Mouse (Mus musculus) heart, postnatal 14 days (tissue): ENCODE measurements at regions not wholly inside any gene's neighbourhood (a gene's known extent, or its start where the extent isn't known, plus 50 kb on each side); places are given as distances from the start of the nearest gene placed in this dataset.

ENCODE experiments used
- DNase-seq, 2 experiments: peaks; one replicate each; pipeline ENCODE4 v3.0.0; 2021 to 2022
- intact Hi-C: fragments of 180-260 bp; cut with DNase I; formaldehyde crosslinking; loops from one replicate; pipeline ENCODE4 v1.15.1; 2025

DNA sequence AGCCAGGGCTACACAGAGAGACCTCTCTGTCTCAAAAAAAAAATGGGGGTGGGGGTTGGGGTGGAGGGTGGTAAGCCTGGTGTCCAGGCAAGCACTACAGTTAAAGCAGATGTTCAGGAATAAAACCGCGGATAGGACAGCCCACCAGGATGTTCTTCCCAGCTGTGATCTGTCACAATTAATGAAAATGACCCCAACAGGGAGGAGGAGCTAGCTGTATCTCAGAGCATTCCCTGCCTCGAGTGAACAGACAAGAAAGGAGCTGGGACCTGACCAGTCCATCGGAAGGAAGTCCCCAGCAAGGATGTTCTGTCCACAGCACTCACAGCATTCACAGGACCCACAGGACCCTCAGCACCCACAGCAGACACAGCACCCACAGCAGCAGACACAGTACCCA lies 80.4 kb downstream of the Utp6 start:
- intact Hi-C loops = no loop called here
- no peak for DNase-seq

DNA sequence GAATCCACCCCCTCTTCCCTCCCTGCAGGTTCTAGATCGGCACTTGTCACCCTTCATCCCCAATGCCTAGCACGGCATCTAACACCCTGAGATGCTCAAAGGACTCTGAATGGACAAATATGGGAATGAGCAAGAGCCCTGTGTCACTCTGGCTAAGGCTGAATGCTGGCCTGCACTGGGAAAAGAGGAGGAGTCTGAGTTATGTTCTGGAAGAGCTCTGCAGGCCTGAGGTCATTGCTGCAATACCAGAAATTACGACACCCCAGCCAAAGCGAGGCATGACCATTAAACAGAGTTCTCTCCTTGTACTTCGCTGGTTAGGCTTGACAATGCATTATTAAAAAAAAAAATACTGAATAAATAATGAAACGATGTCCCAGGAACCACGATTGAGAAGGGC lies 84.1 kb downstream of the Utp6 start:
- peak; percentile 39 to 46 for DNase-seq
- intact Hi-C loops = no loop called here

DNA sequence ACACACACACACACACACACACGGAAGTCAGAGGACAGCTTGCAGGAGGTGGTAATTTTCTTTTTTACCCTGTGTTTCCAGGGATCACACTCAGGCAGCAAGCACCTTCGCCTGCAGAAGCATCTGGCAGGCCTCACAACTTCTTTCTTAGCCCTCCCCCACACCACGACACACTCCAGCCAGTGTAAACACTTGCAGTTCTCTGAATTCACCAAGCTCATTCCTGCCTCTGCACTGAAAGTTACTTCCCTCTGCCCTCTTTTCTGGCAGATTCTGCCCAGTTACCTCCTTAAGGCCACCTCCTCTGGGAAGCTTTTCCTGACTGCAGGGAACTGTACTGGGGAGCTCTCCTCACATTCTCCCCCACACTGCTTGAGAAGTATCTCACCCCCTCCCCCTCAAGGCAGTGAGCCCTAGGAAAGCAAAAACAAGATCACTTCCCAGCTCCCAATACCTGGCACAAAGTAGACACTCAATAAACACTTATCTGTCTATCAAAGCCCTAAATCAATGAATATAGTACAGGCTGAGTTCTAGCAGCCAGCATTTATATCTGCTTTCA lies 84.9 kb downstream of the Utp6 start:
- DNase-seq = peak in 1 of 2 experiments; percentile 27
- intact Hi-C loops = no loop called here

DNA sequence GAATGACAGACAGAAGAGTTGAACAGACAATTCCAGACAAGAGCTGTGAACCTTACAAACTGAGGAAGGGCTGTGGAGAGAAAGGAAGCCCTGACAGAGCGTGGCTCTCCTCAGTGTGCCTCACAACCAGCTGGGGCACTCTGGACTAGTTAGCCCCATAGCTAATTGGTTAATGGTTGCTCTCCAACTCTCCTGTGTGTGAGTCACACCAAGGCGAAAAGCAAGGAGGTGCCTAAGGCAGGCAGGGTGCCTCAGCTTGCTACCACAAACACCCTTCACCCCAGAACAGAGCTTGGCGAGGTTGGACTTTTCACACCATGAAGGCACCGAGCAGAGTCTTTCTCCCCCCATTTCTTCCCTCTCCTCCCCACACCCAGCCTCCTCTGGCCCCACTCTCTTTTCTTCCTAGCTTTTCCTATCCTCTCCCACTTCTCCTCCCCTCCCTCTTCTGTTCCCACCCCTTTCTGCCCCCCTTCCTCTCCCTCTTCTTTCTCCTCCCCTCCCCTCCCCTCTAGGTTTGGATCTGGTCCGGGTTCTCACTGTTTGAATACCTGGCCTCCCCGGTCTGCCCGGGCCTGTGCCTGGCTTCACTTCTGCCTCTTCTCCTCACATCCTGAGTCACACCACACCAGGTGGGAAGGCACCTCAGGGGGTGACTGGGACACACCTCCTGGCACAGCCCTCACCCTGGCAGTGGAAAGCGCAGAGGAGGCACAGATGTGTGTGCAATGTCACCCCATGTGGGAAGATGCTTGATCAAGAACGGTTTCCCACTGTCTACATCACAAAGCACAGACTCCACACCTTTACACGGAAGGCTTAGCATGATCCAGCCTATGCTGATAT lies 90.2 kb downstream of the Utp6 start:
- no peak for DNase-seq
- intact Hi-C loops = no loop called here

DNA sequence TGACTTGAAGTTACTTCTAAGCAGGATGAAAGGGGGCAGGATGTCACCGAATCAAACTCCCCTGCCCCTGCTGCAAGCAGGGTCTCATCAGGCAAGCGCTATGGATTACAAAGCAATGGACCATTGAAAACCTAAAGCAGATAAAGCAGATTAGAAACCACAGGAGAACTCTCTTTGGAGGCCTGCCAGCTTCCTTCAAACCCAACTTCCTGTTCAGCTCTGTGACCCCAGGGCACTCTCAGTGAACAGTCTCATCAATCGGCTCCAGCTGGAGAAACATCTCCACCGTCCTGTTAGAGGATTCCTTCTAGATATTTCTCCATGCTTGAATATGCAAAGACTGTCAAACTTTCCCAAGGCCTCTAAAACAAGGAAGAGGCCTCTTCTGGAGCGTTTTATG lies 92.0 kb downstream of the Utp6 start:
- intact Hi-C loops = no loop called here
- DNase-seq = peak; percentile 30 to 48

DNA sequence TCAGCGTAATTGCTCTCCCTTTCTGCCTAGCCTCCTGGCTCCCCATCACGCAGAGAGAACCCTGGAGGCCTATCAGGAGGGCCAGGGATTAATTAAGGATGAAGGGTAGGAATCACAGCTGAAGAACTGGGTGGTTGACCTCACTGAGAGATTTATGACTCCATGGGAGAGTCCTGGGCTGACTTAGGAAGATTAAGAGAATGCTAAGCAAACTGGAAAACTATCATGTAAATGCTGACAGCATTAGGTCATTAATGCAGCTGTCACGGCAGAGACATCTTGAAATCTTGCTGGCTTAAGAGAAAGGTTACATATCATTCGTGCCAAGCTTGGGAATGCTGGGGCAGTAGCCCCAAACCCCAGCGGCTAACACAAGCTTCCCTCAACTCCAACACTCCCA lies 93.2 kb downstream of the Utp6 start:
- no peak for DNase-seq
- intact Hi-C loops = no loop called here

DNA sequence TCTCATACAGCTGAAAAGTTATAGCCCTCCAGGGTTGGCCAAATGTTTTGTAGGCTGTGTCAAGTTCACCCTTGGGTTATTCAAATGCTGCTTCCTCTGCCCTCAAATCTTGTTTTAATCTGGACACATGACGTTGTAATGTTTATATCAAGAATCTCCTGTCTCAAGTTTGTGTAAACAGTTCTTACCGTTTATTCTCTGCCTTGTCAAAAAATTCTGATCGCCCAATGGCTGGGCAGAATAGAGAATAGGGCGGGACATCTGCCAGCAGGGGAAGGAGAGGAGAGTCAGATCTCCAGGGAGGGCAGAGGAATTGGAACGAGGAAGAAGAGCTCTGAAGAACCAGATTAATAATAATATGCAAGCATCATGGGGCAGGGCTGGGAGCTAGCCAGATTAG lies 97.4 kb downstream of the Utp6 start:
- no peak for DNase-seq
- intact Hi-C loops = no loop called here

DNA sequence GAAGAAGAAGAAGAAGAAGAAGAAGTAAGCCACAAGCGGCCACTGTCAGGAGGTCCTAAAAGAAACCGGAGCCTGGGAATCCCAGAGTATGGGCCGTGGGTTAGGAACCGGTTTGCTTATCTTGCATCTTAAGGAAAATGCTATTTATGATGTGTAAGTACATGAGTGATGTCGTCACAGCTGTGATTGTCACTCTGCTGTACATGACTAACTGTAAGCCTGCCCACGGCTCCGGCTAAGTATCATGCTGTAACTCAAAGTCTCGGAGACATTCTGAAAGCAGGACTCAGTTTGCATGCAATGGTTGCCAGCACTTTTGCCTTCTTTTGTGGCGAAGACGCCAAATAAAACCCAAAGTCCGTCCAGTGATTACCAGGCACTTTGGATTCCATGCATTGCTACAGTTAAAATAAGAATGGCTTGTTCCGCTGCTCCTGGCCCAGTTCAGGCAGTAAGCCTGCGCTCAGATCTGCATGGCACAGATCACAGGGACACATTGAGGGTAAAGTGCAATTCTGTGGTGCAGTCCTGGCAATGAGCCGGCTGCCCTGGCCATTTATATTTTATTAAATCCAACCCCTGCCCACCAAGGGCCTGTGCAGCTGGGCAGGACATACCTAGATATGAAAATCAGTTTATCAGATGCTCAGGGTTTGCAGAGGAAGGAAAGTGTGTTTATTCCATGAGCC lies 98.6 kb downstream of the Utp6 start:
- intact Hi-C loops = no loop called here
- no peak for DNase-seq

DNA sequence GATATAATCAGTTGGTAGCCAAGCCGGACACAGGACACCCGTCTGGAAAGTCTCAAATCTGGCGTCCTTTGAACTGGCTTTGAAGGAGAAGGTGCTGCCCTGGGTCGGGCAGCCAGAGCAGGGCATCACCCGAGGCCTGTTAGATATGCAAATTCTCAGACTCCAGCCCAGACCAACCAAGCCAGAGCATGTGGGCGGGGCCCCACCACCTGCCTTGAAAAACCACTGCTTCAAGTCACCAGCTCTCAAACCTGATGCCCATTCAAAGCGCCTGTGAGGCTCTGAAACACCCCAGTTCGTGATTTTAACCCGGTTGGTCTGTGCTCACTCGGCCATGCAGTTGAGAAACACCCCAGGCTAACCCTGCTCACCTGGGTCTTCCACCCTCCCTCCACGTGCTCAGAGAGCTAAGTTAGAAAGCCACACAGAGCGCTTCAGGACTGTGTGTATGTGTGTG lies 101.6 kb downstream of the Utp6 start:
- intact Hi-C loops = no loop called here
- no peak for DNase-seq

DNA sequence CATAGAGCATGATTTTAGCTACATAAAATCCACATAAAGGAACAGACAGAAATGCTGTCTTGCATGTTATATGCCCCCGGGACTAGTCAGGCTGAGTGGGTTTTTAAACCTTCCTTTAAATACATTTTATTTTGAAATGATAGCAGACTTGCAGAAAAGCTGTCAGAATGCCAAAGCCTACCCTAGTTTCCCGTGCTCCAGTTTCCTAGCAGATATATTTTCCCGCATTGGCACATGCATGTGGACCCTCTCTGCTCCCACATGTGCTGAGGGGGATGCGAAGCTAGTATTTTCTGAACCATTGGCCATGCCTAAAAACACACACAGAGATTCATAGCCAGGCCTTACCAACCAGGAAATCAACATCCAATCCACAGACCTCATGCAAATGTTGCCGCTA lies 105.8 kb downstream of the Utp6 start:
- no peak for DNase-seq
- intact Hi-C loops = no loop called here

DNA sequence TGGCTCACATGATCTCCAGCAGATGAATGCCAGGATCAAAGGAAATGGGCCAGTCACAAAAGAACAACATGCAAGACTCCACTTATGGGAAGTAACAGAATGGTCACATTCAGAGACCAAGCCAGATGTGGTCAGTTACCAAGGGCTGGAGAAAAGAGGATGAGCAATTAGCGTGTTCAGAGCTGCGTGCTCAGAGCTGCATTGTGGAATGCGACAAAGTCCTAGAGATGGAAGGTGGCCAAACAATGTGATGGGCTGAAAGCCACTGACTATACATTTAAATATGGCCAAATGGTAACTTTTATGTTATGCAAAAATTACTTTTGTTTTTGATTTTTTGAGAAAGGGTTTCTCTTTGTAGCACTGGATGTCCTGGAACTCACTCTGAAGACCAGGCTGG lies 112.6 kb downstream of the Utp6 start:
- DNase-seq = no peak
- intact Hi-C loops = no loop called here

DNA sequence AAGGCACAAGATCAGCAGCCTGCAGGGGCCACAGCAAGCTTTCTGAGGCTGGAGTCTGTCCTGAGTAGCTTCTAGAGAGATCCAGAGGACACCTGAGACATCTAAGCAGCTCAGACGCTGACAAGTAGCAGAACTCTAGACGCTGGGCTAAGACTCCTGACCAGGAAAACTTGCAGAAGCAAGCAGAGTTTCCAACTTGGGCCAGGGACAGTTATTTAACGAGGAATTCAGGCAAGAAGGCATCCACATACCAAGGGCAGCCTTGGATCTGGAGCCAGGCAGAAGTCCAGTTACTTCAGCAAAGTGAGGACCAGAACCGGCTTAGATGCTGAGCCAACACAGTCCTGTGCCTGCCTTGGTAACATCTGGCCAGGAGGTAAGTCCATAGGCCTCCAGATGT lies 117.8 kb downstream of the Utp6 start:
- DNase-seq = no peak
- intact Hi-C loops = no loop called here

DNA sequence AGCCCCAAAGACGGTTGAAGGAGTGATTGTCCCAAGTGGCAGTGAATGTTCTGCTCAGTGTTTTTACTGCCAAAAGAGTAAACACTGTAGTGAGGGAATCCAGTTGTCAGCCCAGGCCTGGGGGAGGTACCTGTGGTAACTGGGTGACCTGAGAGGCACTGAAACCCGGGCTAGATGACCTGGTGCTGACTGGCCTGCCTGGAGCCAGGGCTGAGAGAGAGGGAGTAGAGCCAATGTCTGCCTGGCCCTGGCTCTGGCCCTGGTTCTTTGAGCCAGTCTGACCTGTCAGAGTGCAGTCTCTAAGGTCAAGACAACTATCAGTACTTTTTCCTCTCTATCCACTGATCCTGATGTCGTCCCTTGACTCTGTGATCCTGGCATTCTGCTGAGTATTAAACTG lies 119.2 kb downstream of the Utp6 start:
- no peak for DNase-seq
- intact Hi-C loops = no loop called here

DNA sequence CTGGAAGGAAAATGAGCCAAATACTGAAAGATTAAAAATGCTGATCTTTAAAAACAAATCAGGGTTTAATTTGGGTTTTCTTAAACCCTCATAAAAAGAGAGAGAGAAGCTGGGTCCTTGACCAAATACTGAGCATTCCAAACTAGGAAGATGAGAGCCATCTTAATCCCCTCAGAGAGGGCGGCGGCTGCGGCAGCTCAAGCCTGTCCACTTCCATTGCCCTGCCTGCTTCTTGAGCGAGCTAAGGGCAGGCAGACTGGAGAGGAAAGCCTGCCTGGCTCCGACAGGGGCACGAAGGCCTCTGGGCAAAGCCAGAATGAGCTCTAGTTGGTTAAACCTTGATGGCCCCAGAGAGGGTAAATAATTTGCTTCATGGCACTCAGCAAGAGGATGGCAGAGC lies 122.2 kb downstream of the Utp6 start:
- DNase-seq = no peak
- intact Hi-C loops = no loop called here

DNA sequence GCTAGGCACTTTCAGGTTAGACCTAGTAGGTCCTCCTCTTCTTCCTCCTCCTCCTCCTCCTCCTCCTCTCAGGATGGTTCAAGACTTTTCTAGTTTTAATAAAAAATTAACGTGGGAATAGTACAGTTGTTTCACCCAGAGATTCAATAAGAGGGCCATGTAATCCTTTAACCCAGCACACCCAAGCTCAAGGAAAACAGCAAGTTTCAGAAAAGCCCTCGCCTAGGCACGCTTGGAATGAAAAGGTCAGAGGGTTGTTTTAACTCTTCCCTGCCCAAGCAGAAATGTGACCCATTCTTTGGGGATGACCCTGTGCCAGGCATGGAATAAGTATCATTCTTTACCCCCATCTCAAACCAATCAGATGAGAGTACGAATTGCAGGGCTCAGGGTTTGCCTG lies 124.1 kb downstream of the Utp6 start:
- intact Hi-C loops = no loop called here
- DNase-seq = no peak

DNA sequence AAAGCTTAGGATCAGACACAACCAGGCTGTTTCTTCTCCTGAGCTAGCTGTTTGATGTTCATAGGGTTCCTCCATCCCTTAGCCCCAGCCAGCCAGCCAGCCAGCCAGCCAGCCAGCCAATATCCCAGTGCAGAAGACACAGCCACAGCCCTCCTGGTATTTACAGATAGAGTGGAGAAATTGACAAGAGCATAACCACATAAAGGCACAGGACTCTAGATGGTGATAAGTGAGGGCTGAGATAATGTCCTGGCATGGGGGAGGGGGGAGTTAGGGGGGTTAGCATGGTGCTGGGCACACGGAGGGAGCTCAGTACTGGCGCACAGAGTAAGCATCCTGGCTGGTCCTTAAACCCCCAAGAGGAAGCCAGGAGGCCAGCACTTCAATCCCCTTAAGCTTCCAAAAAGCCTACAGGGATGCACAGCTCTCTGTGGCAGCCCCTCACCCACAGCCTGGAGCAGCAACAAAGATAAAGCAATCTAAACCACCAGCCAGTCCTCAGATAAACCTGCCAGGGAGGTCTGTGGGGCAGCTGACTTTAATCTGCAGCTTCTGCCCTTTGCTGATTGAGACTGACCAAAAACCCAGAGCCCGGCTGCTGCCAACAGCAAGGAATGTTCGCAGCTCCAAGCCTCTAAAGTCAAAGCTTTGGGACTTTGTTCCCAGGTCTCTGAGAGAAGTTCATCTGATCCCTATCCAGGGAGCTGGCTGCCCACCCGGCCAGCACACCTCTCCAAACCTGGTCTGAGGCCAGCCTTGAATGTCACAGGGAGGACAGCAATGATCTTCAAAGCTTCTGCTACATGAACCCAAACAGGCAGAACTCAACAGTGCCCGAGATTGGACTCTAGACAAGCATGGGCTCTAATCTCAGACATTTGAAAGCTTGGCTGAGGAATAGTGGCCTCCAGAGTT lies 124.9 kb downstream of the Utp6 start:
- peak in 1 of 2 experiments; percentile 37 for DNase-seq
- intact Hi-C loops = no loop called here

DNA sequence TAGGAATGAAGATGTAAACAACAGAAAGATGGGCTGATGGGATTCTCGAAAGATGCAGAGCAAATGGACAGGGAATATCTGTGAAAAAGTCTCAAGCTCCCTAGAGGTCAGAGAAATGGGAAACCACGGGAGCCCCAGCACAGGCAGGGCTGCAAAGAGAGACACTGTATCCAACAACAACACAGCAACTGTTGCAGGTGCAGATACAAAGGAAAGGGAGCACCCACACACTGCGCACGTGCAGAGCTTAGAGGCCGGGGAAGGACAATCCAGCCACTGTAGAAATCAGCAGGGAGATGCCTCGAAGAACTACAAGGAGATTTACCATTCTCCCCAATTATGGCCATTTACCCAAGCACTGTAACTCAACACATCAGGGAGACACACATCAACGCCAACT lies 126.3 kb downstream of the Utp6 start:
- intact Hi-C loops = no loop called here
- DNase-seq = no peak

DNA sequence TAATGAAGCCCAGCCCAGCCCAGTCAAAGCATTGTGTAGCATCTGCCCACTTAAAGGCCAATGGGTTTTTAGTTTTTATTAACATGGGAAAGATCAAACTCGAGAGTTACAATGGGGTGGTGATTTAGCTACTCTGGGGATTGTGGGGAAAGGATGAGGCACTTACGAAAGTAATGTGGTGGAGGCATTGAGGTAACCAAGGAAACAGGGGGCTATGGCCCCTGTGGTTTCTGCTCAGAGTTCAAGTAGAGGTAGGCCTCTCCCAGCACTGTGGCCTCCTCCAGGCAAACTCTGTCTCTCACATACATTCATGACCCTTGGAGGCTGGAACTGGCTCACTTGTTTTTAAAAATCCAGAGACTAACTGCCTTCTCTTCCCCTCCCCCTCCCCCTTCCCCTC lies 128.4 kb downstream of the Utp6 start:
- no peak for DNase-seq
- intact Hi-C loops = no loop called here

DNA sequence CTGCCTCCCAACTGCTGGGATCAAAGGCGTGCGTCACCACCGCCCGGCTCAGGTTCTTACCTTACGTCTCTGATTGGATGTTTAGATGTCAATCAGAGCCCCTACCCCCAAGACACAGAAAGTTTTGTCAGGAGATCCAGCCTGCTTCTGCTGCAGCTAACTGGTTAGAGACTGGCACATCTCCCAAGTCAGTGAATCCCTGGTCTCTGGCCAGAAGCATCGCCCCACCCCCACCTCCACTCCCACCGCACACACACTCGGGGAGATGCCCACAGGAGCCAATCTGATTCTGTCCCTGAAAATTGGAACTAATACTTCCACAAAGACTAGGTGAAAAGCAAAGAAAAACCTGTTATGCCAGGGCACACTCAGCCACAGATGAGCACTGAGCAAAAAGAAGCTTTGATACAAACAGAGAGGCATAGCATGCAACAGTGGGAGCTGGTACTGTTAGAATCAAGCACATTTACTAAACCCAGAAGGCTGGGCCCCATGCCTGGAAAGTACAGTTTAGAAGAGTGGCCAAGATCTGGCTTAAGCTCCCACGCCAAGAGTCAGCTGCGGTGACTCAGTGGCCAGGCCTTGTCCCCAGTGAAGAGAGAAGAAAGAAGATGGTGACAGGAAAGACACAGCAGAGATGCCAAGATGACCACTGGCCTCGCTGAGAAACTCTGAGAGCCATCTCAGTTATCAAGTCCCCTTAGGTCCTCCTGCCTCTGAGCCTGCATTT lies 130.4 kb downstream of the Utp6 start:
- DNase-seq = peak; percentile 40 to 60
- intact Hi-C loops = no loop called here

DNA sequence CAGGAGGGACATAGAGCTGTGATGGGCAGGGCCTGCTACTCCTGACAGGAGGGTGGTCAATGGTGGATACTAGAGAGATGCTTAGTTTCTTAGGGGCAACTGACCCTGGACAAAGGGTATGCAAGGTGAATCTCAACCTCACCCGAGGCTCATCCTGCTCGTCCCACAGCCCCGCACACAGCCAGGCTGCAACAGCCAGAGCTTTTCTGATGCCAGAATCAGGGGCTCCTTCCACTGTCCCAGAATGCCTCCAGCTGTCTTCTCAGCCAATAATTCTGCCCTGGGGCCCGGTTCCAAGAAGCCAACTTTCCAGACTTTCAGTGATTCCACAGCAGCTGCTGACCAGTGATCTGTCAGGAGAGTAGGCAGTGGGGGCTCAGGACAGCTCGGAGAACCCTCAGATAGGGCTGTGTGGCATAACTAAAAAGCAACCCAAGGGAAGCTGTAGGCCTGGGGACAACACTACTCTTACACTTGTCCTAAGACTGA lies 131.6 kb downstream of the Utp6 start:
- no peak for DNase-seq
- intact Hi-C loops = no loop called here
